Mouse (Mus musculus) forebrain, embryonic 10.5 days (tissue): Measurements from ENCODE around the gene Myct1. TPM values are rescaled to one million over a fixed set of nuclear protein-coding genes. Genes with fewer than 3 reads are reported as not detected.

Source experiments
- DNase-seq: peaks from one replicate; pipeline ENCODE4 v3.0.0-alpha.2; 2017; ENCODE audit warnings: low spot score; ENCODE audit errors: extremely low spot score
- H3K27ac ChIP-seq: fragments of 300-500 bp; sonication (generic); 2 replicates; pipeline ENCODE4 v1.5.1; 2016; ENCODE audit warnings: mild to moderate bottlenecking
- H3K27me3 ChIP-seq: fragments of 300-500 bp; sonication (generic); 2 replicates; pipeline ENCODE4 v1.6.1; 2016; ENCODE audit warnings: mild to moderate bottlenecking; ENCODE audit not compliant: poor library complexity, severe bottlenecking
- H3K36me3 ChIP-seq: fragments of 300-500 bp; sonication (generic); replicated peaks from 2 replicates; pipeline ENCODE4 v1.6.1; 2016; ENCODE audit warnings: mild to moderate bottlenecking, moderate library complexity
- H3K4me1 ChIP-seq: fragments of 300-500 bp; sonication (generic); 2 replicates; pipeline ENCODE4 v1.6.1; 2016
- H3K4me3 ChIP-seq: fragments of 300-500 bp; sonication (generic); 2 replicates; pipeline ENCODE4 v1.5.1; 2016; ENCODE audit warnings: mild to moderate bottlenecking, moderate library complexity
- H3K9me3 ChIP-seq: fragments of 300-500 bp; sonication (generic); 2 replicates; pipeline ENCODE4 v1.6.1; 2016; ENCODE audit warnings: mild to moderate bottlenecking, moderate library complexity
- WGBS: fragments of 180-500 bp; shearing (Covaris S2); methylation state at CpG from one replicate; pipeline ENCODE4 v1.1.7; 2016; 5-methylcytosine and 5-hydroxymethylcytosine counted together
- polyA plus RNA-seq: library from polyadenylated mRNA; unstranded; fragments of >200 nt; fragmentation: Nextera tagmentation; extraction: Ambion mirVana; gene quantifications from 2 replicates; pipeline ENCODE4 v1.2.1, GENCODE M21; 2016

Gene Myct1
- polyA plus RNA-seq, 1 experiment from 2014 or later: 1.2 TPM

- Histone ChIP-seq H3K36me3 (no peaks in the 10 kb centered on the region), H3K27ac (no peak overlapping the region), H3K4me1 (no peaks in the 10 kb centered on the region), H3K9me3 (no peaks in the 10 kb centered on the region), H3K4me3 (no peak overlapping the region), H3K27me3 (no peaks in the 10 kb centered on the region)
- DNase-seq: no peak
- WGBS: 40% methylated on average over 1 of the region's 1 CpGs
These were observed 40.8 kb downstream of the Myct1 start for GRCm38 (mm10) chr10:5634336-5634735.

- no peaks in the 10 kb centered on the region for H3K36me3 ChIP-seq
- no peaks in the 10 kb centered on the region for H3K27me3 ChIP-seq
- no peak for DNase-seq
- H3K27ac ChIP-seq: no peak overlapping the region
- 87% methylated on average over 4 of the region's 4 CpGs for WGBS
- no peaks in the 10 kb centered on the region for H3K4me1 ChIP-seq
- H3K4me3 ChIP-seq: no peak overlapping the region
- no peaks in the 10 kb centered on the region for H3K9me3 ChIP-seq
These were observed 43.7 kb downstream of the Myct1 start for GRCm38 (mm10) chr10:5637322-5637721.

DNA sequence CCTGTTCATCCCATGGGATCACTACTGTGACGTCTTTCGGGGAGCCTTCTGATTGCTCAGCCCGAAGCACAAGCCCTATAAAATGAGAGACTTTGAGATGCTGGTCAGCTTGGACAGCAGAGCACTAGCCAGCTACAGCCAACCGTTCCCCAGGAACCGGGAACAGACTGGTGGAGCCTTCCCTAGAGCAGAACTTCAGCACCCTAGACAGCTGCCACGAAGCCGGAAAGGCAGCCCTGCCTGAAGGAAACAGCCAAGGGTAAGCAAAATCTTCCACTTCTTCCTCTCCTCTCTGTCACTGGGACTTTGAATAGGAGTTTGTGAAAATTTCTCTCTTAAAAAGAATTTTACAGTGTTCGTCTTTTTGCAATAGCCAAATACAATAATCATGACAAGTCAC is 45.5 kb downstream of the Myct1 start, which contains the start of gene Vip:
TSS of gene Vip (plus strand) at position 107 of the 400 bp plus-strand sequence.
- no peak within 1 kb of the TSS for H3K27ac ChIP-seq
- H3K4me1 ChIP-seq: no peaks in the 10 kb centered on the region
- H3K36me3 ChIP-seq: no peaks in the 10 kb centered on the region
- WGBS: 32% methylated on average over 8 of the region's 8 CpGs
- H3K9me3 ChIP-seq: no peaks in the 10 kb centered on the region
- H3K4me3 ChIP-seq: no peak within 1 kb of the TSS
- H3K27me3 ChIP-seq: no peaks in the 10 kb centered on the region
- DNase-seq: peak; percentile 23

Other genes with a start within 250 kb of the Myct1 start
- gene Syne1, start 42.3 kb upstream of the Myct1 start, polyA plus RNA-seq: 1.5 and 1.7 TPM in 2 replicates
- not detected in 2 replicates for gene Vip, start 45.4 kb downstream of the Myct1 start, polyA plus RNA-seq
- gene Fbxo5, start 211.8 kb downstream of the Myct1 start, polyA plus RNA-seq: 113 and 132 TPM in 2 replicates
- gene Mtrf1l, start 230.1 kb downstream of the Myct1 start, polyA plus RNA-seq: 10.9 and 12.6 TPM in 2 replicates